Mouse (Mus musculus) hindbrain, embryonic 16.5 days (tissue): ENCODE data around the gene Cav1. TPM values are rescaled to one million over a fixed set of nuclear protein-coding genes. Genes with fewer than 3 reads are reported as not detected.

ENCODE experiments used
- ATAC-seq: fragments of 200-750 bp; cut with Nextera tagmentation; 2 replicates; pipeline ENCODE4 v1.8.0; 2017; ENCODE audit warnings: moderate TSS enrichment, moderate library complexity
- H3K27ac ChIP-seq: fragments of 300-500 bp; sonication (generic); 2 replicates; pipeline ENCODE4 v1.5.1; 2014; ENCODE audit warnings: low read depth, mild to moderate bottlenecking, control low read depth, low read length, moderate library complexity
- H3K27me3 ChIP-seq: fragments of 300-500 bp; sonication (generic); replicated peaks from 2 replicates; pipeline ENCODE4 v1.6.1; 2014; ENCODE audit warnings: low read length; ENCODE audit not compliant: control insufficient read depth, insufficient read depth
- H3K36me3 ChIP-seq: fragments of 300-500 bp; sonication (generic); 2 replicates; pipeline ENCODE4 v1.6.1; 2014; ENCODE audit warnings: mild to moderate bottlenecking, low read length, moderate library complexity, mixed read lengths; ENCODE audit not compliant: control insufficient read depth, insufficient read depth
- H3K4me1 ChIP-seq: fragments of 300-500 bp; sonication (generic); 2 replicates; pipeline ENCODE4 v1.6.1; 2014; ENCODE audit warnings: low read depth, low read length; ENCODE audit not compliant: control insufficient read depth, insufficient read depth
- H3K4me2 ChIP-seq: fragments of 300-500 bp; sonication (generic); 2 replicates; pipeline ENCODE4 v1.6.1; 2014; ENCODE audit warnings: mild to moderate bottlenecking, low read length, control low read depth, moderate library complexity
- H3K4me3 ChIP-seq: fragments of 300-500 bp; sonication (generic); 2 replicates; pipeline ENCODE4 v1.5.1; 2014; ENCODE audit warnings: mild to moderate bottlenecking, low read length, control low read depth, moderate library complexity
- H3K9ac ChIP-seq: fragments of 300-500 bp; sonication (generic); 2 replicates; pipeline ENCODE4 v1.6.1; 2014; ENCODE audit warnings: low read depth, mild to moderate bottlenecking, control low read depth, low read length, moderate library complexity
- H3K9me3 ChIP-seq: fragments of 300-500 bp; sonication (generic); 2 replicates; pipeline ENCODE4 v1.6.1; 2014; ENCODE audit warnings: mild to moderate bottlenecking, low read length, moderate library complexity; ENCODE audit not compliant: control insufficient read depth
- WGBS: fragments of 180-500 bp; shearing (Covaris S2); extraction: QIAGEN DNeasy Blood & Tissue Kit; methylation state at CpG from one replicate; pipeline ENCODE4 v1.1.7; 2014; 5-methylcytosine and 5-hydroxymethylcytosine counted together
- polyA plus RNA-seq: library from polyadenylated mRNA; unstranded; fragments of >200 nt; fragmentation: Nextera tagmentation; extraction: Ambion mirVana; gene quantifications from 2 replicates; pipeline ENCODE4 v1.2.1, GENCODE M21; 2015

The Cav1 gene
- polyA plus RNA-seq, 1 experiment from 2014 or later, result 45.8 TPM

- H3K4me1 ChIP-seq, result no peaks in the 10 kb centered on the region
- no peak overlapping the region for H3K4me2 ChIP-seq
- ATAC-seq, result no peak
- no peak overlapping the region for H3K4me3 ChIP-seq
- H3K9ac ChIP-seq, result no peak overlapping the region
- 85% methylated on average over 3 of the region's 3 CpGs for WGBS
- H3K9me3 ChIP-seq, result no peaks in the 10 kb centered on the region
- no peaks in the 10 kb centered on the region for H3K27me3 ChIP-seq
- no peaks in the 10 kb centered on the region for H3K36me3 ChIP-seq
- H3K27ac ChIP-seq, result no peak overlapping the region
Measured at GRCm38 (mm10) chr6:17348011-17348410, 41.9 kb downstream of the Cav1 start.

- 89% methylated on average over 5 of the region's 5 CpGs for WGBS
- Histone ChIP-seq H3K4me1 (no peaks in the 10 kb centered on the region), H3K4me2 (no peak overlapping the region), H3K27ac (no peak overlapping the region), H3K36me3 (no peaks in the 10 kb centered on the region), H3K4me3 (no peak overlapping the region), H3K9me3 (no peaks in the 10 kb centered on the region), H3K27me3 (no peaks in the 10 kb centered on the region), H3K9ac (no peak overlapping the region)
- ATAC-seq, result no peak
Measured at GRCm38 (mm10) chr6:17350803-17351202, 44.7 kb downstream of the Cav1 start.

DNA sequence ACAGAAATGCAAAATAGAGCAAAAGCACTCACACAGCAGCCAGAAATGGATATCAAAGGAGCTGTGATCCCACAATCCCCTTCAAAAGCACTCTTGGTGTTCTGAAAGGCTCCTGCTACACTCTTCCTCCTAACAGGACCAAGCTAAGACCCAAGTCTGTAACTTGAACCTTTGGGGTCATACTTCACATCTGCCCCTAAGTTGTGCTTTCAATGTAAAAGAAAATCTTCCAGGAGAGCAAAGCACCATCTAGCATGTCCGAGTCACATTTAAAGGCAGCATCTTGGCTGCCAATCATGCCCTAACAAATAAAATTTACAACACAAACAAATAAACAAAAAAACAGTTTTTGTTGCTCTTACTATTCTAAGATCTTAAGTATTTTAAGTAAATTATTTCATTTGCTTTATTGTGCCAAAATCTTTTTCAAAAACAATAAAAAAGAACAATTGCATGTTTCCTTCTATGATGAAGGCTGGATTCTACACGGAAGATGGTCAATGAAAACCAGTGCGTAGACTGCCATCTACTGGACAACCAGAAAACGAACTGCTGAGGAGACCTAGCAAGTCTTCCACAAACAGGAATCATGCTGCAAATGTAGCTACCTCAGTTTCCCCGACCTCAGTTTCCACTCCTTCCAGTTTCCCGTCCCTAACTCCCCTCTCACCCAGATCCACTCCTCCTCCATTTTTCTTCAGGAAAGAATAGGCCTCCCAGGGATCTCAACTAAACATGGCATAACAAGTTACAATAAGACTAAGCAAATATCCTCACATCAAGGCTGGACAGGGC, 53.0 kb downstream of the Cav1 start:
- H3K36me3 ChIP-seq, result no peaks in the 10 kb centered on the region
- ATAC-seq, result peak; percentile 86
- H3K9ac ChIP-seq, result no peak overlapping the region
- H3K4me1 ChIP-seq, result no peaks in the 10 kb centered on the region
- no peak overlapping the region for H3K27ac ChIP-seq
- WGBS, result 15% methylated on average over 6 of the region's 6 CpGs
- no peaks in the 10 kb centered on the region for H3K27me3 ChIP-seq
- H3K9me3 ChIP-seq, result no peaks in the 10 kb centered on the region
- no peak overlapping the region for H3K4me2 ChIP-seq
- no peak overlapping the region for H3K4me3 ChIP-seq

- H3K9ac ChIP-seq, result no peak overlapping the region
- no peak overlapping the region for H3K4me2 ChIP-seq
- H3K4me1 ChIP-seq, result no peaks in the 10 kb centered on the region
- no peaks in the 10 kb centered on the region for H3K9me3 ChIP-seq
- no peak overlapping the region for H3K4me3 ChIP-seq
- no peak for ATAC-seq
- H3K27me3 ChIP-seq, result no peaks in the 10 kb centered on the region
- WGBS, result 40% methylated on average over 3 of the region's 3 CpGs
- no peaks in the 10 kb centered on the region for H3K36me3 ChIP-seq
- no peak overlapping the region for H3K27ac ChIP-seq
Measured at GRCm38 (mm10) chr6:17362771-17363170, 56.6 kb downstream of the Cav1 start.

DNA sequence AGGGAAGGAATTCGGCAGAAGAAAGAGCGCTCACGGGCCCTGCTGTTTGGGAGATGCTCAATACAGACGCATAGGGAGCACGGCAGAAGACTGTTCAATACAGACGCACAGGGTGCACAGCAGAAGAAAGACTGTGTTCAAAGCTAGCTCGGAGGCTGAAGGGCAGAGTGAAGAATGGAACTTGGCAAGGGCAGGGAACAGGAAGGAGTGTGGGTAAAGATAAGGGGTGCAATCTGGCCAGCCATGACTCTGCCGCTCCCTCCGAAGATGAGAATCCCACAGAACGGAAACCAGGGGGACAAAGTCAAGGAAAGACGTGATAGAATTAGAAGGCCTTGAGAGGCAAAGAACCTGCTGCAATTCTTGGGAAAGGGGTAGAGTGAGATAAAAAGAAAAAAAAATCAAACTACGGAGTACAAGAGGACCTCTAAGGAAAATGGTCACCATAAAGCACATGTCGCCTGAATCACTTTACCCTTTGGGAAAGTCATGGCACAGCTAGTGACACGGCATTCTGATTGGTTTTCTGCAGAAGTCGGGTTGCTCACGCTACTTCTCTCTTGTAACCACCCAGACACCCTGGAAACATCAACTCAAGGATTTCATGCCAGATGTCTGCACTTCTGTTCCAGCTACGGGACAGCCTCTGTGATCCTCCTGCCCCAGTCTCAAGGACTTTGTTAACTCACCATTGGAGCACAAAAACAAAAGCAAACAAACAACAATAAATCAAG, 57.5 kb downstream of the Cav1 start:
- no peaks in the 10 kb centered on the region for H3K36me3 ChIP-seq
- H3K27me3 ChIP-seq, result no peaks in the 10 kb centered on the region
- no peaks in the 10 kb centered on the region for H3K9me3 ChIP-seq
- H3K27ac ChIP-seq, result no peak overlapping the region
- no peak overlapping the region for H3K9ac ChIP-seq
- no peak overlapping the region for H3K4me3 ChIP-seq
- no peaks in the 10 kb centered on the region for H3K4me1 ChIP-seq
- H3K4me2 ChIP-seq, result no peak overlapping the region
- WGBS, result 79% methylated on average over 17 of the region's 17 CpGs
- ATAC-seq, result no peak

- 88% methylated on average over 5 of the region's 5 CpGs for WGBS
- Histone ChIP-seq H3K36me3 (no peaks in the 10 kb centered on the region), H3K4me3 (no peak overlapping the region), H3K9me3 (no peaks in the 10 kb centered on the region), H3K27ac (no peak overlapping the region), H3K4me1 (no peaks in the 10 kb centered on the region), H3K4me2 (no peak overlapping the region), H3K9ac (no peak overlapping the region), H3K27me3 (no peaks in the 10 kb centered on the region)
- no peak for ATAC-seq
Measured at GRCm38 (mm10) chr6:17374326-17374725, 68.2 kb downstream of the Cav1 start.

GRCm38 (mm10) chr6:17377371-17377770, 71.2 kb downstream of the Cav1 start:
- Histone ChIP-seq H3K9me3 (no peaks in the 10 kb centered on the region), H3K4me1 (no peaks in the 10 kb centered on the region), H3K27ac (no peak overlapping the region), H3K27me3 (no peaks in the 10 kb centered on the region), H3K36me3 (no peaks in the 10 kb centered on the region), H3K4me3 (no peak overlapping the region), H3K4me2 (no peak overlapping the region), H3K9ac (no peak overlapping the region)
- no peak for ATAC-seq
- whole genome bisulfite sequencing, result 88% methylated on average over 2 of the region's 2 CpGs

DNA sequence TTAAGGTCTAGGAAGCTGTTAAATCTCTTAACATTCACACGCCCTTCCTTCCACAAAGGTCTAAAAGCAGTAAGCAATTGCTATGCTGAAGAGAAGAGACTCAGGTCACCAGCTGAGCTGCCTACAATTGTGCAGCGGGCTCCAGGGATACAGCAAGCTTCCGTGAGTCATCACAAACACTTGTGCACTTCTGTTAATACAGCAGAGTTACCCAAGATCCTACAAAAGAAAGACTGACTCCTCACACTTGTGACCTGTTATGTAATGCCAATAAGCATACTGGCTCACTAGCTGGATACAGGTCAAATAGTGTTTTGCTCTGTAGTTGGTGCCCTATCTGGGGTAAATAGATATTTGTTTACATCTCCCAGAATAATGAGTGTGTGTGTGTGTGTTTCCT, 74.0 kb downstream of the Cav1 start:
- Histone ChIP-seq H3K27me3 (no peaks in the 10 kb centered on the region), H3K9me3 (no peaks in the 10 kb centered on the region), H3K4me3 (no peak overlapping the region), H3K9ac (no peak overlapping the region), H3K36me3 (no peaks in the 10 kb centered on the region), H3K4me1 (no peaks in the 10 kb centered on the region), H3K27ac (no peak overlapping the region), H3K4me2 (no peak overlapping the region)
- 82% methylated on average over 3 of the region's 3 CpGs for WGBS
- no peak for ATAC-seq

DNA sequence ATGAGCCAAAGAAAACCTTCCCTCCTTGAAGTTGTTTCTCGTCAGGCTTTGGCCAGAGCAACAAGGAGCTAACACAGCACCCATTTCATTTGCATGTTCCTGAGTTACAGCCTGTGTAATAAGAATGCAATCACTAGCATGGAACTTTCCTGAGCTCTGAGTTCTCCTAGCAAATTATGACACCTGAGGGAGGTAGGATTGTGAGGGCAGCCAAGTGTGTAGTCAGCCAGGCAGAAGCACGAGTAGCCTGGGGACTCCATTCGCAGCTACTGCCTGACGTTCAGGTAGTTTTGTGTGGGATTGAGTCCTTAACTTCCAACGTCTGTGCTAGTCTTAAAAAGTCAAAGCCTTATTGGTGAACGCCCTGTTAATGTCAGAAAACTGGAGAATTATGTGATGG, 75.6 kb downstream of the Cav1 start:
- no peaks in the 10 kb centered on the region for H3K9me3 ChIP-seq
- no peak for ATAC-seq
- no peak overlapping the region for H3K4me3 ChIP-seq
- no peak overlapping the region for H3K4me2 ChIP-seq
- H3K36me3 ChIP-seq, result no peaks in the 10 kb centered on the region
- H3K9ac ChIP-seq, result no peak overlapping the region
- H3K27me3 ChIP-seq, result no peaks in the 10 kb centered on the region
- H3K27ac ChIP-seq, result no peak overlapping the region
- 65% methylated on average over 6 of the region's 6 CpGs for WGBS
- H3K4me1 ChIP-seq, result no peaks in the 10 kb centered on the region
